10 mouse cellular contexts compared by ENCODE assay signal in genomic region chr1:62743064-62743694, GRCm38 (mm10). TPM values are rescaled to one million over a fixed set of nuclear protein-coding genes. Genes with fewer than 3 reads are reported as not detected.
A peak's percentile ranks its signal among the peaks of the same experiment; 100 is the strongest.
DNase-seq lines count a peak whose midpoint lies in the region; ATAC-seq and TF ChIP-seq lines count a peak whose summit lies in the region.
"Had no signal": no experiment of that assay in that cellular context is flagged by ENCODE, and none has a peak within 500 bp of the region (broad histone marks: within the 10 kb centered on the region; RNA-seq: fewer than 3 reads in every experiment).

No protein-coding gene starts in this region.

- H3K36me3 ChIP-seq in heart, embryonic 15.5 days = no peaks in the 10 kb centered on the region
- 0 out of 2 replicates have a peak, but pooled peaks cover 2% of the 10 kb centered on the region for H3K36me3 ChIP-seq in forebrain, embryonic 16.5 days (ENCODE audit: control insufficient read depth, insufficient read depth)
- peaks cover 27% of the 10 kb centered on the region for H3K36me3 ChIP-seq in midbrain, postnatal 0 days (ENCODE audit: insufficient read depth, low read length)
- peaks cover 19% of the 10 kb centered on the region for H3K36me3 ChIP-seq in lung, postnatal 0 days (ENCODE audit: insufficient read depth, low read length)
- H3K36me3 ChIP-seq in heart, embryonic 12.5 days = 0 out of 2 replicates have a peak, but pooled peaks cover 3% of the 10 kb centered on the region

- intact Hi-C loops in heart, postnatal 14 days (cut with DNase I) = no loop called here

- 0 out of 2 replicates have a peak, but pooled peaks have one; percentile 47 for ATAC-seq in heart, embryonic 15.5 days (replicated peaks; ENCODE audit: insufficient number of reproducible peaks, insufficient read depth, low FRiP score, low read depth)
- ATAC-seq in forebrain, embryonic 16.5 days = peak; percentile 23; the same call in 1 of the 2 replicates
- peak; percentile 66; the same call in 1 of the 2 replicates for ATAC-seq in midbrain, postnatal 0 days (ENCODE audit: low FRiP score)
- ATAC-seq in lung, postnatal 0 days = no peak
- no peak for ATAC-seq in heart, embryonic 12.5 days (ENCODE audit: insufficient number of reproducible peaks, low FRiP score)

- TF ChIP-seq CTCF in midbrain, postnatal 0 days (IDR thresholded peaks at IDR 0.05) = peak; percentile 25; the same call in 1 of the 2 replicates
- TF ChIP-seq CTCF in lung, postnatal 0 days (IDR thresholded peaks at IDR 0.05) = no peak

- 41% methylated on average over 8 of the region's 8 CpGs for WGBS in heart, embryonic 15.5 days
- 8% methylated on average over 8 of the region's 8 CpGs for WGBS in forebrain, embryonic 16.5 days
- WGBS in midbrain, postnatal 0 days = 14% methylated on average over 8 of the region's 8 CpGs
- WGBS in lung, postnatal 0 days = 40% methylated on average over 8 of the region's 8 CpGs
- WGBS in heart, embryonic 12.5 days = 39% methylated on average over 8 of the region's 8 CpGs

- H3K4me1 ChIP-seq in heart, embryonic 15.5 days (replicated peaks) = peaks cover 11% of the 10 kb centered on the region
- 0 out of 2 replicates have a peak, but pooled peaks cover 6% of the 10 kb centered on the region for H3K4me1 ChIP-seq in forebrain, embryonic 16.5 days (replicated peaks; ENCODE audit: control insufficient read depth, insufficient read depth, low read length)
- no peaks in the 10 kb centered on the region for H3K4me1 ChIP-seq in midbrain, postnatal 0 days (ENCODE audit: insufficient read depth, low read length)
- no peaks in the 10 kb centered on the region for H3K4me1 ChIP-seq in lung, postnatal 0 days (ENCODE audit: insufficient read depth, low read depth, low read length)
- H3K4me1 ChIP-seq in heart, embryonic 12.5 days (replicated peaks) = peaks cover 11% of the 10 kb centered on the region

- H3K27ac ChIP-seq in heart, embryonic 15.5 days = no peak overlapping the region
- H3K27ac ChIP-seq in forebrain, embryonic 16.5 days (ENCODE audit: low read length) = no peak overlapping the region
- H3K27ac ChIP-seq in midbrain, postnatal 0 days (ENCODE audit: low read depth, low read length) = no peak overlapping the region
- no peak overlapping the region for H3K27ac ChIP-seq in lung, postnatal 0 days (ENCODE audit: low read length)
- no peak overlapping the region for H3K27ac ChIP-seq in heart, embryonic 12.5 days (ENCODE audit: poor library complexity, severe bottlenecking)

- no peaks in the 10 kb centered on the region for H3K27me3 ChIP-seq in heart, embryonic 15.5 days
- H3K27me3 ChIP-seq in forebrain, embryonic 16.5 days (replicated peaks; ENCODE audit: control insufficient read depth, insufficient read depth, low read length) = no peaks in the 10 kb centered on the region
- H3K27me3 ChIP-seq in midbrain, postnatal 0 days (ENCODE audit: insufficient read depth, low read length) = no peaks in the 10 kb centered on the region
- no peaks in the 10 kb centered on the region for H3K27me3 ChIP-seq in lung, postnatal 0 days (replicated peaks; ENCODE audit: insufficient read depth, low read length)
- H3K27me3 ChIP-seq in heart, embryonic 12.5 days (replicated peaks) = no peaks in the 10 kb centered on the region

- H3K4me2 ChIP-seq in heart, embryonic 15.5 days = no peak overlapping the region
- H3K4me2 ChIP-seq in forebrain, embryonic 16.5 days (ENCODE audit: low read length) = no peak overlapping the region
- no peak overlapping the region for H3K4me2 ChIP-seq in midbrain, postnatal 0 days (ENCODE audit: low read depth, low read length, poor library complexity, severe bottlenecking)
- H3K4me2 ChIP-seq in lung, postnatal 0 days (replicated peaks; ENCODE audit: low read depth, low read length) = no peak overlapping the region
- H3K4me2 ChIP-seq in heart, embryonic 12.5 days = no peak overlapping the region
- H3K4me2 ChIP-seq: liver, embryonic 11.5 days had no signal

- no peaks in the 10 kb centered on the region for H3K9me3 ChIP-seq in heart, embryonic 15.5 days (replicated peaks)
- H3K9me3 ChIP-seq in forebrain, embryonic 16.5 days (ENCODE audit: control insufficient read depth, low read length) = no peaks in the 10 kb centered on the region
- no peaks in the 10 kb centered on the region for H3K9me3 ChIP-seq in midbrain, postnatal 0 days (ENCODE audit: low read length)
- no peaks in the 10 kb centered on the region for H3K9me3 ChIP-seq in lung, postnatal 0 days (ENCODE audit: low read length)
- no peaks in the 10 kb centered on the region for H3K9me3 ChIP-seq in heart, embryonic 12.5 days (replicated peaks)

- no peak overlapping the region for H3K9ac ChIP-seq in heart, embryonic 15.5 days
- no peak overlapping the region for H3K9ac ChIP-seq in forebrain, embryonic 16.5 days (replicated peaks; ENCODE audit: low read depth, low read length)
- no peak overlapping the region for H3K9ac ChIP-seq in midbrain, postnatal 0 days (replicated peaks; ENCODE audit: low read length, poor library complexity, severe bottlenecking)
- H3K9ac ChIP-seq in lung, postnatal 0 days (replicated peaks; ENCODE audit: low read depth) = no peak overlapping the region
- no peak overlapping the region for H3K9ac ChIP-seq in heart, embryonic 12.5 days

- H3K4me3 ChIP-seq in heart, embryonic 15.5 days = no peak overlapping the region
- no peak overlapping the region for H3K4me3 ChIP-seq in forebrain, embryonic 16.5 days (replicated peaks; ENCODE audit: low read length)
- H3K4me3 ChIP-seq in midbrain, postnatal 0 days (ENCODE audit: low read depth, low read length) = no peak overlapping the region
- no peak overlapping the region for H3K4me3 ChIP-seq in lung, postnatal 0 days (ENCODE audit: low read depth, low read length)
- no peak overlapping the region for H3K4me3 ChIP-seq in heart, embryonic 12.5 days

- DNase-seq in heart, postnatal 14 days = no peak
- peak; percentile 87 for DNase-seq in ZHBTc4 (ENCODE audit: low read depth, low spot score)
- DNase-seq in midbrain, postnatal 0 days (ENCODE audit: low spot score) = peak; percentile 33
- no peak for DNase-seq in lung, postnatal 0 days (ENCODE audit: low spot score)
- DNase-seq in heart, adult 9 months (ENCODE audit: low spot score in 2 of 2) = no peak
- DNase-seq: adrenal gland, postnatal 36 days had no signal

- no peak for TF ChIP-seq EP300 in lung, postnatal 0 days (IDR thresholded peaks at IDR 0.05)

RNA-seq across cellular contexts. Expression of gene Nrp2, which starts 40.1 kb away (rescaled TPM):
- polyA plus RNA-seq in heart, embryonic 15.5 days (2015; fragmentation: Nextera tagmentation; extraction: Ambion mirVana) = 7.5 and 8.7 TPM in 2 replicates
- total RNA-seq in heart, postnatal 14 days (2021) = 10 to 100 TPM; 41.9 to 56.8 TPM
- polyA plus RNA-seq in forebrain, embryonic 16.5 days (2015; fragmentation: Nextera tagmentation; extraction: Ambion mirVana) = 31.1 and 43.9 TPM in 2 replicates
- 56.7 and 60.1 TPM in 2 replicates for total RNA-seq in midbrain, postnatal 0 days (2014; rRNA removed)
- 14.0 and 17.1 TPM in 2 replicates for polyA plus RNA-seq in midbrain, postnatal 0 days (2015; fragmentation: Nextera tagmentation; extraction: Ambion mirVana)
- polyA plus RNA-seq in lung, postnatal 0 days (2015; fragmentation: Nextera tagmentation; extraction: Ambion mirVana) = 14.0 and 17.5 TPM in 2 replicates
- polyA plus RNA-seq in heart, embryonic 12.5 days (2016; fragmentation: Nextera tagmentation; extraction: Ambion mirVana) = 6.0 and 6.2 TPM in 2 replicates

Comparison
In these comparisons a context has a peak if more than half of its experiments do, and no peak if none do; other contexts are left out.
1. ATAC-seq: peak in heart, embryonic 15.5 days (single experiment), forebrain, embryonic 16.5 days (single experiment) and midbrain, postnatal 0 days (single experiment); none in lung, postnatal 0 days (single experiment) and heart, embryonic 12.5 days (single experiment).
2. DNase-seq: peak in ZHBTc4 (single experiment) and midbrain, postnatal 0 days (single experiment); none in heart, postnatal 14 days (0 of 2), lung, postnatal 0 days (single experiment) and heart, adult 9 months (0 of 2).